Mouse (Mus musculus) stomach, embryonic 16.5 days (tissue): ENCODE measurements around the gene Arhgef11. TPM values are rescaled to one million over a fixed set of nuclear protein-coding genes. Genes with fewer than 3 reads are reported as not detected.
A peak's percentile ranks its signal among the peaks of the same experiment; 100 is the strongest.

Experiments used
- ATAC-seq: fragments of 200-750 bp; cut with Nextera tagmentation; 2 replicates; pipeline ENCODE4 v1.8.0; 2017; ENCODE audit warnings: moderate number of reproducible peaks, moderate TSS enrichment; ENCODE audit not compliant: insufficient read depth, low FRiP score
- H3K27ac ChIP-seq: fragments of 300-500 bp; sonication (generic); 2 replicates; pipeline ENCODE4 v1.5.1; 2014; ENCODE audit warnings: low read length
- H3K27me3 ChIP-seq: fragments of 300-500 bp; sonication (generic); 2 replicates; pipeline ENCODE4 v1.6.1; 2014; ENCODE audit warnings: low read length, control low read depth, mixed read lengths; ENCODE audit not compliant: control insufficient read depth, insufficient read depth
- H3K36me3 ChIP-seq: fragments of 300-500 bp; sonication (generic); 2 replicates; pipeline ENCODE4 v1.6.1; 2014; ENCODE audit warnings: low read length; ENCODE audit not compliant: control insufficient read depth, insufficient read depth
- H3K4me1 ChIP-seq: fragments of 300-500 bp; sonication (generic); 2 replicates; pipeline ENCODE4 v1.6.1; 2014; ENCODE audit warnings: low read length, control low read depth, mixed read lengths; ENCODE audit not compliant: control insufficient read depth, insufficient read depth
- H3K4me2 ChIP-seq: fragments of 300-500 bp; sonication (generic); 2 replicates; pipeline ENCODE4 v1.6.1; 2014; ENCODE audit warnings: low read depth, low read length, mixed read lengths
- H3K4me3 ChIP-seq: fragments of 300-500 bp; sonication (generic); replicated peaks from 2 replicates; pipeline ENCODE4 v1.5.1; 2014; ENCODE audit warnings: mild to moderate bottlenecking, low read length
- H3K9ac ChIP-seq: fragments of 300-500 bp; sonication (generic); 2 replicates; pipeline ENCODE4 v1.6.1; 2014; ENCODE audit warnings: low read length
- H3K9me3 ChIP-seq: fragments of 300-500 bp; sonication (generic); replicated peaks from 2 replicates; pipeline ENCODE4 v1.6.1; 2016; ENCODE audit warnings: low read length, control low read depth; ENCODE audit not compliant: control insufficient read depth
- WGBS: fragments of 180-500 bp; shearing (Covaris S2); extraction: QIAGEN DNeasy Blood & Tissue Kit; methylation state at CpG from one replicate; pipeline ENCODE4 v1.1.7; 2014; 5-methylcytosine and 5-hydroxymethylcytosine counted together
- polyA plus RNA-seq: library from polyadenylated mRNA; unstranded; fragments of >200 nt; fragmentation: Nextera tagmentation; extraction: Ambion mirVana; gene quantifications from 2 replicates; pipeline ENCODE4 v1.2.1, GENCODE M21; 2015

Gene Arhgef11
- polyA plus RNA-seq, 1 experiment from 2014 or later: 16.7 TPM

DNA sequence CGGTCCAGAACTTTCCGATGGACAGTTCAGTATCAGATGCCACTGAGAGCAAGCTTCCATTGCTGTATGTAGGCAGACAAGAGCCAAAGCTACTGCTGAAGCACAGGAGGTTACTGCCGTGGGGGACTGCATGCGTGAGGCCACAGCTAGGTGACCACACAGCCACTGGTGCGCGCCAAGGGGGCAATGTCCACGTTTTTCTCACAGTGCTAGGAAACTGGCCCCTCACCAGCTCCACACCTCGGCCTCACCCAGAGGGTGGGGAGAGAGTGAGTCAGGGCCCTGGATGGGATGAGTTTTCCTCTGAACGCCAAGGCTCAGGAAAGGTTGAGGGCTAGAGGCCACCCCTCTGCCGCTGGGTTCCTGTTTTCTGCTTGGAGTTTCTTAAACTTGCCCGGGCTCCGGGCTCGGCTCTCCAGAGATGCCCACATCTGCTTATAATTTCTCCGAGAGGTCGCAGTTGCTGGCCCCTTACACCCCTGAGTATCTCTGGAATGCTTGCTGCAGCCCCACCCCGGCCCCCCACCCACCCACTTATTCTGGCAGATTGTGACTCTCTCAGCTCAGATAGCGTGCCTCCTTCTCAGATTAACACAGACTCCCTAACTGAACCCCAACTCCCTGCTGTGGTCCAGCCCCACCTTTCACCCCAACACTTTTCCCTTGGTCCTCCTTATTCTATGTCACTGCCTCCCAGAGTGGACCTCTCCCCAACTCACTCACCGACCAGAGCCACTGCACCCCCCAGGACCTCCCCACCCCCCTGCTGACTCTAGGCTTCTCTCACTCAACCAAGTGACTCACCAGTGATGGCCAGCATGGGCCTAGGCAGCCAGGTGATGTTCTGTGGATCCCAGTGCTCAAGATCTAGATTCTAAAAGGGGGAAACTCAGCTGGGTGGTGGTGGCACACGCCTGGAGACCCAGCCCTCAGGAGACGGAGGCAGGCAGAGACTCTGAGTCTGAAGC, 144.3 kb downstream of the Arhgef11 start:
- Histone ChIP-seq H3K4me2 (0 out of 2 replicates have a peak overlapping the region, but pooled peaks have one; percentile 3), H3K4me1 (peaks cover 38% of the 10 kb centered on the region), H3K36me3 (0 out of 2 replicates have a peak, but pooled peaks cover 3% of the 10 kb centered on the region), H3K27me3 (no peaks in the 10 kb centered on the region; the same call in 1 of the 2 replicates), H3K4me3 (no peak overlapping the region), H3K9ac (no peak overlapping the region; the same call in 1 of the 2 replicates), H3K9me3 (no peaks in the 10 kb centered on the region), H3K27ac (peak overlapping the region; percentile 27; the same call in 1 of the 2 replicates)
- ATAC-seq: no peak
- 65% methylated on average over 20 of the region's 20 CpGs for WGBS

DNA sequence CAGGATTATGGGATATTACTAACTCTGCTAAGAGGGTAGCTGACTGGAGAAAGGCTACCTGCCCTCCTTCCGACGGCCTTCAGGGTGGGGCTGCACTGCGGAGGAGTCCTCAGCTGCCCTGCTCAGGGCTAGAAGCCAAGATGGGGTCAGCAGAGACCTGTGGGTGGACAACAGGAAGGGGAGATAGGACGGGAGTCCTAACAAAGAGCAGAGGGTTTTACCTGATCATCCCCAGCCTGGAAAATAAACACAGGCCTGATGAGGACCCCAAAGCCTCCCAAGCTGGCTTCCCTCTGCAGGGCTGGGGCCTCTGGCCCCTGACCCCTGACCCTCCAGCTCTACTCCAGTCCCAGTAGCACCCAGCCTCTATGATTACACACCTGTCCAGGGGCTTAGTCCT, 145.8 kb downstream of the Arhgef11 start:
- 42% methylated on average over 4 of the region's 4 CpGs for WGBS
- Histone ChIP-seq H3K4me1 (peaks cover 45% of the 10 kb centered on the region), H3K9ac (peak overlapping the region; percentile 63)

DNA sequence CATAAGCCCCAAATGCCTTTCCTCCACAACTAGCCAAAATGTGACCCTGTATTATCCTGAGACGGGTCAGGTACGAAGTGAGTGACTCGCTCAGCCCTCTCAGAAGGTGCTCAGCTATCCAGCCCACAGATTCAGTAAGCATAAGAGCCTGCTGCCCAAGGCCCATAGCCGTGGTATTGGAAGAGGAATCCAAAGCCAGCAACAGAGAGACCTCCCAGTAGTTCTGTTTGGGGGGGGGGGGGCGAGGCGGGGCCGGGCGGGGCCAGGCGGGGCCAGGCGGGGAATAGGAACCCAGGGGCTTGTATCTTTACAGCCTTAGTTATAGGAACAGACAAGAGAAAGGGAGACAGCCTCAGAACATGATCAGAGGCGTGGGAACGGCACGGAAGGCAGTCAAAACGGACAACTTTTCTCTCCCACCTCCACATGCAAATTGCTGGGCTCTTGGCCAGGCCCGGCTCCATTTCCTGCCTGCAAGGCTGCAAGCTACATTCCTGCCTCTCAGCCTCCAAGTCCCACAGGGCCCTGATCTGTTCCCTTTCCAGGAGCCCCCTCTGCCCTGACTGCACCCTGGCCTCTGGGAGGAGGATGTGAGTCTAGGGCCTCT, 146.4 kb downstream of the Arhgef11 start:
- H3K4me1 ChIP-seq: peaks cover 45% of the 10 kb centered on the region
- peak overlapping the region; percentile 94 for H3K27ac ChIP-seq
- H3K36me3 ChIP-seq: no peaks in the 10 kb centered on the region
- H3K27me3 ChIP-seq: no peaks in the 10 kb centered on the region
- ATAC-seq: peak; percentile 56
- H3K9me3 ChIP-seq: no peaks in the 10 kb centered on the region
- peak overlapping the region; percentile 45 for H3K4me2 ChIP-seq
- H3K9ac ChIP-seq: peak overlapping the region; percentile 63
- peak overlapping the region; percentile 28 for H3K4me3 ChIP-seq
- WGBS: 16% methylated on average over 13 of the region's 15 CpGs

More for the DNA sequence above, 145.8 kb downstream of the Arhgef11 start:
- peak overlapping the region; percentile 45 for H3K4me2 ChIP-seq
- peak overlapping the region; percentile 20; the same call in 1 of the 2 replicates for H3K4me3 ChIP-seq
- ATAC-seq: no peak
- H3K27ac ChIP-seq: peak overlapping the region; percentile 94
- no peaks in the 10 kb centered on the region for H3K9me3 ChIP-seq
- no peaks in the 10 kb centered on the region for H3K27me3 ChIP-seq
- H3K36me3 ChIP-seq: no peaks in the 10 kb centered on the region

DNA sequence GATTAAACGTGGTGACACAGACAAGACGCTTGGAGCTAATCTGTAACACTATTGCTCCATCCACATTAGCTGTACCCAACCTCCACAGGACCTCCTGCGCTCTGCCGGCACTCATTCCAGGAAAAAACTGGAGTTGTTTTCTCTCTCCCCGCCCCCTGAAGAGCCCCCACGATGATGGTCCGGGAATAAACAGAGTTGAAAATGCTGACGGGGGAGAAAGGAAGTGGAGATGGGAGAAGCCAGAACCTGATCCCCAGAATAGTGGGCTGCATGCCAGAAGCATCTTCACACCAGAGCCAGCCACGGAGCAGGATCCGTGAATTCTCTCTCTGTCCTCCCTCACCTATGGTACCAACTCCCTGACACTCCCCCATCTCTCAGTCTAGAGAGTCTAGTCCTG, 147.1 kb downstream of the Arhgef11 start:
- Histone ChIP-seq H3K4me1 (peaks cover 45% of the 10 kb centered on the region), H3K9me3 (no peaks in the 10 kb centered on the region), H3K9ac (peak overlapping the region; percentile 63)

DNA sequence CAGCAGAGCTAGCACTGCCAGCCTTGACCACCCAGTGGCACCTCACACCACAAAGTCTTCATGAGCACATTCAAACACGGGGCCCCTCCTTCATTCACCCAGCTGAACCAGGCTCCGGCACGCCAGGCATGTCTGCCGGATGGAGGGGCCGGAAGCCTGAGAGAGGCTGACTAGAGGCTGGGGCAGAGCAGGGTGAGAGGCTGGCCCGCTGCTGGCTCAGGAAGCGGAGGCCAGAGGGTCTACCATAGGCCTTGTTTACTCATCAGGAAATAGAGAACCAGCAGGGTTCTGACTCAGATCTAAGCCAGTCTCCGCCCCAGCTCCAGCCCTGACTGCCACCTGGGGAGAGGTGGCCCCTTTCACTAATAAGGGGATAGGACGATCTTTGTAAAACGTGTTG, 147.7 kb downstream of the Arhgef11 start:
- no peaks in the 10 kb centered on the region for H3K27me3 ChIP-seq
- H3K4me2 ChIP-seq: peak overlapping the region; percentile 45
- no peaks in the 10 kb centered on the region for H3K36me3 ChIP-seq
- peak overlapping the region; percentile 28 for H3K4me3 ChIP-seq
- 28% methylated on average over 10 of the region's 10 CpGs for WGBS
- no peaks in the 10 kb centered on the region for H3K9me3 ChIP-seq
- peak overlapping the region; percentile 63 for H3K9ac ChIP-seq
- peaks cover 45% of the 10 kb centered on the region for H3K4me1 ChIP-seq
- ATAC-seq: peak; percentile 10; the same call in 1 of the 2 replicates
- H3K27ac ChIP-seq: peak overlapping the region; percentile 94

More for the DNA sequence above, 147.1 kb downstream of the Arhgef11 start:
- 16% methylated on average over 10 of the region's 10 CpGs for WGBS
- Histone ChIP-seq H3K4me3 (peak overlapping the region; percentile 28), H3K27ac (peak overlapping the region; percentile 94), H3K36me3 (no peaks in the 10 kb centered on the region), H3K27me3 (no peaks in the 10 kb centered on the region), H3K4me2 (peak overlapping the region; percentile 45)
- no peak for ATAC-seq

DNA sequence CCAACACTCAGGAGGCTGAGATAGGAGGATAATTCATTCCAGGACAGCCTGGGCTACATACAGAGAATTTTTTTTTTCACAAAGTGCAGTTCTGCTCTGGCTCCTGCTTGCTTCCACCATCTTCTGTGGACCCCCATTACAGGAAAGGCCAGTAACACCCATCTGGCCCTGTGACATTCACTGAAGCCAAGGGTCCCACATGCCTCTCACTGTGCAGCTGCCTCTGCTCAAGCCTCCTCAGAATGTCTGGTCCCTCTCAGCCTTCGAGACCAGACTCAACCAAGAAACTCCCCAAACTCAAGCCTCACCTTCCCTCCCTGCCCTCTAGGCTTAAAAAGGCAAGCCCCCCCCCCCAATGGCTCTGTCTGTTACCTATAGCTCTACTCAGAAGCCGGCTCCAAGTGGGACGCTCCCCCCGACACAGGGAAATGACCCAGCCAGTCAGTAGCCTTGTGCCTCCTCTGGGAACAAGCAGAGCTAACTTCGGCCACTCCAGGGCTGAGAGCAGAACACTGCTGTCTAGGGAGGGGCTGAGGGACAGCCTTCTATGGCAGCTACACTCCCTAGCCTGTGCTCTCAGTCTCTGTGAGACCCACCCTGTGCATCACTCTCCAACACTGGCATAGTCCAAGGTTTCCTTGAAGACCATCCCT, 148.4 kb downstream of the Arhgef11 start:
- Histone ChIP-seq H3K9ac (peak overlapping the region; percentile 48), H3K4me1 (peaks cover 45% of the 10 kb centered on the region), H3K36me3 (no peaks in the 10 kb centered on the region), H3K9me3 (no peaks in the 10 kb centered on the region), H3K4me2 (peak overlapping the region; percentile 45), H3K4me3 (peak overlapping the region; percentile 28; the same call in 1 of the 2 replicates), H3K27ac (peak overlapping the region; percentile 94), H3K27me3 (no peaks in the 10 kb centered on the region)
- no peak for ATAC-seq
- 75% methylated on average over 5 of the region's 5 CpGs for WGBS

DNA sequence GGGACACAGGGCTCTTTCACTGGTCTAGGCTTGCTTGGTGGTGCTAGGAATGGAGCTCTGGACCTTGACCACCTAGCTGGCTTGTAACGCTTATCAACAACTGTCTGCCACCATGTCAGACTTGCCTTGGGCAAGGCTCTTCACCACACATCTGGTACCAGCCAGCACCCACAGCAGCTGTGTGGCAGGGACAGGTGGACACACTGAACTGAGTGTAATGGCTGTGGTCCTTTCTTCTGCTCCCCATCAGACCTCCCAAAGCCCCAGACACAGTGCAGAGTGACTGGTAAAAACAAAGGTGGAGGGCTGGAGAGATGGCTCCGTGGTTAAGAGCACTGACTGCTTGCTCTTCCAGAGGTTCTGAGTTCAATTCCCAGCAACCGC, 148.9 kb downstream of the Arhgef11 start:
- H3K4me3 ChIP-seq: no peak overlapping the region
- H3K36me3 ChIP-seq: no peaks in the 10 kb centered on the region
- H3K9ac ChIP-seq: peak overlapping the region; percentile 48; the same call in 1 of the 2 replicates
- no peaks in the 10 kb centered on the region for H3K9me3 ChIP-seq
- ATAC-seq: no peak
- peaks cover 43% of the 10 kb centered on the region for H3K4me1 ChIP-seq
- no peaks in the 10 kb centered on the region for H3K27me3 ChIP-seq
- H3K27ac ChIP-seq: peak overlapping the region; percentile 94
- WGBS: 82% methylated on average over 3 of the region's 3 CpGs
- peak overlapping the region; percentile 45 for H3K4me2 ChIP-seq

DNA sequence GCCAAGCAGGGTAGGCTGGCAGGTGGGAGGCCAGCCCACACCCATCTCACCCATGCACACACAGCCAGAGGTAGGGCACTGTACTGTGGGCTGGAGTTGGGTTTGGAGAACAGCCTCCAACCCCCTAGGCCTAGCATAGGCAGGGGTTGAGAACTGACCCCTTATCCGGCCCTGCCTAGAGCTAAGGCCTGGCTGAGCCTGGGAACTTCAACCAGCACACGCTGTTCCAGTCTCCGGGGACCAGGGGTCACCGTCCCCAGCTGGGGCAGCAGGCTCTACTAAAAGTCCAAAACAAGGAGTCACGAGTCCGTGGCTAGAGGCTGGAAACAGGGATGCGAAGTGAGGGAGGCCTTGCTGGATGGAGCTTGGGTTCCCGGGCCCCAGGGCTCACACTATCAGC, 150.4 kb downstream of the Arhgef11 start:
- 66% methylated on average over 8 of the region's 8 CpGs for WGBS
- ATAC-seq: no peak

More for the DNA sequence above, 150.4 kb downstream of the Arhgef11 start:
- Histone ChIP-seq H3K36me3 (no peaks in the 10 kb centered on the region), H3K4me3 (peak overlapping the region; percentile 53), H3K4me1 (peaks cover 34% of the 10 kb centered on the region), H3K4me2 (peak overlapping the region; percentile 50), H3K9ac (peak overlapping the region; percentile 68), H3K9me3 (no peaks in the 10 kb centered on the region), H3K27me3 (no peaks in the 10 kb centered on the region), H3K27ac (peak overlapping the region; percentile 59)
